Mouse (Mus musculus): ENCODE data around the gene Mrpl16.

GRCm38 (mm10) chr19:11787826-11788225 is 17.6 kb downstream of the Mrpl16 start:
- no peak for TF ChIP-seq ETS1 (IDR thresholded peaks at IDR 0.05; ENCODE audit: low read depth, low read length)
- TF ChIP-seq E2F4 (IDR thresholded peaks at IDR 0.05; ENCODE audit: borderline replicate concordance, low read depth, low read length) = no peak
- TF ChIP-seq CTCF (IDR thresholded peaks at IDR 0.05 in 2 of 3, conservative IDR thresholded peaks at IDR 0.05 in 1 of 3; ENCODE audit: control insufficient read depth in 1 of 3, insufficient read depth in 1 of 3, low read depth in 2 of 3, low read length in 3 of 3, poor library complexity in 1 of 3, severe bottlenecking in 1 of 3) = no peak
- TF ChIP-seq MYC (IDR thresholded peaks at IDR 0.05; ENCODE audit: low read depth, low read length) = no peak
- no peak for TF ChIP-seq TBP (IDR thresholded peaks at IDR 0.05; ENCODE audit: low read depth, low read length)
- TF ChIP-seq SMC3 (IDR thresholded peaks at IDR 0.05; ENCODE audit: low read depth, low read length) = no peak
- TF ChIP-seq EP300 (IDR thresholded peaks at IDR 0.05; ENCODE audit: low read depth in 1 of 2, low read length in 2 of 2) = no peak
